Mouse (Mus musculus): Measurements from ENCODE around the gene Ccdc107. TPM values are rescaled to one million over a fixed set of nuclear protein-coding genes. Genes with fewer than 3 reads are reported as not detected.
A peak's percentile ranks its signal among the peaks of the same experiment; 100 is the strongest.

Ccdc107 gene
- polyA plus RNA-seq, 1 experiment = 367 TPM

- WGBS = 96% methylated on average over 9 of the region's 9 CpGs
- H3K4me3 ChIP-seq (ENCODE audit: control insufficient read depth, insufficient read depth, low read length) = 0 out of 2 replicates have a peak within 1 kb of the TSS, but pooled peaks have one; percentile 89
Observed at GRCm38 (mm10) chr4:43506536-43507185, 14.0 kb downstream of the Ccdc107 start, which contains the start of gene Car9. Car9 (plus strand) TSS chr4:43506966.

GRCm38 (mm10) chr4:43507938-43508665 is 15.4 kb downstream of the Ccdc107 start:
- Histone ChIP-seq H3K27me3 (ENCODE audit: control insufficient read depth, insufficient read depth, low read length) (no peaks in the 10 kb centered on the region), H3K36me3 (ENCODE audit: control insufficient read depth, insufficient read depth, low read length) (no peaks in the 10 kb centered on the region), H3K4me1 (replicated peaks; ENCODE audit: control insufficient read depth, insufficient read depth, low read length) (peaks cover 22% of the 10 kb centered on the region), H3K4me3 (ENCODE audit: control insufficient read depth, insufficient read depth, low read length) (peak overlapping the region; percentile 89), H3K27ac (ENCODE audit: control insufficient read depth, insufficient read depth, low read length) (peak overlapping the region; percentile 23; the same call in 1 of the 2 replicates)
- DNase-seq = no peak
- TF ChIP-seq POLR2A (IDR thresholded peaks at IDR 0.05; ENCODE audit: control insufficient read depth, extremely low read depth, insufficient read depth, low read length, poor library complexity) (no peak), CTCF (IDR thresholded peaks at IDR 0.05; ENCODE audit: borderline replicate concordance, control insufficient read depth, extremely low read depth, insufficient read depth, low read length, poor library complexity) (no peak)
- WGBS = 3% methylated on average over 22 of the region's 22 CpGs

More at GRCm38 (mm10) chr4:43506536-43507185, 14.0 kb downstream of the Ccdc107 start, which contains the start of gene Car9:
- Histone ChIP-seq H3K27ac (ENCODE audit: control insufficient read depth, insufficient read depth, low read length) (no peak within 1 kb of the TSS), H3K27me3 (ENCODE audit: control insufficient read depth, insufficient read depth, low read length) (no peaks in the 10 kb centered on the region), H3K36me3 (ENCODE audit: control insufficient read depth, insufficient read depth, low read length) (no peaks in the 10 kb centered on the region), H3K4me1 (replicated peaks; ENCODE audit: control insufficient read depth, insufficient read depth, low read length) (peaks cover 22% of the 10 kb centered on the region)
- TF ChIP-seq CTCF (IDR thresholded peaks at IDR 0.05; ENCODE audit: borderline replicate concordance, control insufficient read depth, extremely low read depth, insufficient read depth, low read length, poor library complexity) = no peak
- TF ChIP-seq POLR2A (IDR thresholded peaks at IDR 0.05; ENCODE audit: control insufficient read depth, extremely low read depth, insufficient read depth, low read length, poor library complexity) = no peak
- DNase-seq = no peak

GRCm38 (mm10) chr4:43508666-43508997 is 15.9 kb downstream of the Ccdc107 start:
- peak overlapping the region; percentile 23; the same call in 1 of the 2 replicates for H3K27ac ChIP-seq (ENCODE audit: control insufficient read depth, insufficient read depth, low read length)
- H3K27me3 ChIP-seq (ENCODE audit: control insufficient read depth, insufficient read depth, low read length) = no peaks in the 10 kb centered on the region
- peak; percentile 73 for DNase-seq
- peaks cover 22% of the 10 kb centered on the region for H3K4me1 ChIP-seq (replicated peaks; ENCODE audit: control insufficient read depth, insufficient read depth, low read length)
- no peaks in the 10 kb centered on the region for H3K36me3 ChIP-seq (ENCODE audit: control insufficient read depth, insufficient read depth, low read length)
- under 1% methylated on average over 13 of the region's 13 CpGs for WGBS
- TF ChIP-seq POLR2A (IDR thresholded peaks at IDR 0.05; ENCODE audit: control insufficient read depth, extremely low read depth, insufficient read depth, low read length, poor library complexity) = peak; percentile 75; the same call in 1 of the 2 replicates
- 0 out of 2 replicates have a peak, but pooled peaks have one; percentile 36 for TF ChIP-seq CTCF (IDR thresholded peaks at IDR 0.05; ENCODE audit: borderline replicate concordance, control insufficient read depth, extremely low read depth, insufficient read depth, low read length, poor library complexity)
- H3K4me3 ChIP-seq (ENCODE audit: control insufficient read depth, insufficient read depth, low read length) = peak overlapping the region; percentile 89

DNA sequence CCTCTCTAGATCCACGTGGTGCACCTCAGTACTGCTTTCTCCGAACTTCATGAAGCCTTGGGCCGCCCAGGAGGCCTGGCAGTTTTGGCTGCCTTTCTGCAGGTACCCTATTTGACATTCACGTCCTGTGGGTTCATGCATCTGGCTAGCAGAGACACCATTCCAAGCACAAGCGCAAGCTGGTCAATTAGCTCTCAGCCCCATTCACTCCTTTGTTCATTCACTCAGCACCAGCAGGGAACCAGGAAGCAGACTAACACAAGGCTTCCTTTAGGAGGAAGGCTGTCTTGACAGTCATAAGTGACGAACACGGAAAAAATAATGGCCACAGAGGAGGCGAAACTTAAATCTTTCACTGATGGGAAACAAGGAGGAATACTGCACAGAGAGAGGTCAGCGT is 16.4 kb downstream of the Ccdc107 start:
- 15% methylated on average over 9 of the region's 9 CpGs for WGBS
- no peak overlapping the region for H3K27ac ChIP-seq (ENCODE audit: control insufficient read depth, insufficient read depth, low read length)
- peak overlapping the region; percentile 89 for H3K4me3 ChIP-seq (ENCODE audit: control insufficient read depth, insufficient read depth, low read length)
- no peak for DNase-seq
- H3K4me1 ChIP-seq (replicated peaks; ENCODE audit: control insufficient read depth, insufficient read depth, low read length) = peaks cover 22% of the 10 kb centered on the region
- no peak for TF ChIP-seq POLR2A (IDR thresholded peaks at IDR 0.05; ENCODE audit: control insufficient read depth, extremely low read depth, insufficient read depth, low read length, poor library complexity)
- no peak for TF ChIP-seq CTCF (IDR thresholded peaks at IDR 0.05; ENCODE audit: borderline replicate concordance, control insufficient read depth, extremely low read depth, insufficient read depth, low read length, poor library complexity)
- H3K27me3 ChIP-seq (ENCODE audit: control insufficient read depth, insufficient read depth, low read length) = no peaks in the 10 kb centered on the region
- H3K36me3 ChIP-seq (ENCODE audit: control insufficient read depth, insufficient read depth, low read length) = no peaks in the 10 kb centered on the region

- H3K4me3 ChIP-seq (ENCODE audit: control insufficient read depth, insufficient read depth, low read length) = no peak overlapping the region
- 93% methylated on average over 19 of the region's 19 CpGs for WGBS
- no peak for DNase-seq
- H3K4me1 ChIP-seq (replicated peaks; ENCODE audit: control insufficient read depth, insufficient read depth, low read length) = peaks cover 19% of the 10 kb centered on the region
- no peak overlapping the region for H3K27ac ChIP-seq (ENCODE audit: control insufficient read depth, insufficient read depth, low read length)
- no peaks in the 10 kb centered on the region for H3K27me3 ChIP-seq (ENCODE audit: control insufficient read depth, insufficient read depth, low read length)
- H3K36me3 ChIP-seq (ENCODE audit: control insufficient read depth, insufficient read depth, low read length) = no peaks in the 10 kb centered on the region
- no peak for TF ChIP-seq CTCF (IDR thresholded peaks at IDR 0.05; ENCODE audit: borderline replicate concordance, control insufficient read depth, extremely low read depth, insufficient read depth, low read length, poor library complexity)
- no peak for TF ChIP-seq POLR2A (IDR thresholded peaks at IDR 0.05; ENCODE audit: control insufficient read depth, extremely low read depth, insufficient read depth, low read length, poor library complexity)
Observed at GRCm38 (mm10) chr4:43511675-43512454, 19.2 kb downstream of the Ccdc107 start.

DNA sequence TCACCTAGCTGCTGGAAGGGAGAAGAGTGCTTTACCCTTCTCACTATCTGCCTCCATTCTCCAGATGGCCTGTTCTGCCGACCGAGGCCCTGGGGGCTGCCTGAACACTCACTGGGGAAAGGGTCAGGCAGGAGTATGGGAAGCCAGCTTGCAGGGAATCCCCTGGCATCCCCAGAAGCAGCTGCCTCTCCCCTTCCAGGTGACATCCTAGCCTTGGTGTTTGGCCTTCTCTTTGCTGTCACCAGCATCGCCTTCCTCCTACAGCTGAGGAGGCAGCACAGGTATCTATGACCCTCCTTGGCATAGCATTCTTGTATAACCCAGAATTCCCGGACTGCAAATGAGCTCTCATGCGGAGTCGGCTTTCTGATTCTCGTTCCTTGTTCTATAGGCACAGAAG is 20.0 kb downstream of the Ccdc107 start:
- no peak for TF ChIP-seq POLR2A (IDR thresholded peaks at IDR 0.05; ENCODE audit: control insufficient read depth, extremely low read depth, insufficient read depth, low read length, poor library complexity)
- TF ChIP-seq CTCF (IDR thresholded peaks at IDR 0.05; ENCODE audit: borderline replicate concordance, control insufficient read depth, extremely low read depth, insufficient read depth, low read length, poor library complexity) = no peak
- WGBS = 92% methylated on average over 7 of the region's 7 CpGs
- Histone ChIP-seq H3K27me3 (ENCODE audit: control insufficient read depth, insufficient read depth, low read length) (no peaks in the 10 kb centered on the region), H3K4me3 (ENCODE audit: control insufficient read depth, insufficient read depth, low read length) (no peak overlapping the region), H3K36me3 (ENCODE audit: control insufficient read depth, insufficient read depth, low read length) (no peaks in the 10 kb centered on the region), H3K4me1 (replicated peaks; ENCODE audit: control insufficient read depth, insufficient read depth, low read length) (peaks cover 17% of the 10 kb centered on the region), H3K27ac (ENCODE audit: control insufficient read depth, insufficient read depth, low read length) (no peak overlapping the region)
- no peak for DNase-seq
